Mouse (Mus musculus) embryo, embryonic 9.5 days (tissue): ENCODE results near the gene Lexm.

Source experiments
- DNase-seq: peaks from one replicate; pipeline ENCODE4 v3.0.0-alpha.2; 2017; ENCODE audit errors: extremely low spot score

Lexm gene

DNA sequence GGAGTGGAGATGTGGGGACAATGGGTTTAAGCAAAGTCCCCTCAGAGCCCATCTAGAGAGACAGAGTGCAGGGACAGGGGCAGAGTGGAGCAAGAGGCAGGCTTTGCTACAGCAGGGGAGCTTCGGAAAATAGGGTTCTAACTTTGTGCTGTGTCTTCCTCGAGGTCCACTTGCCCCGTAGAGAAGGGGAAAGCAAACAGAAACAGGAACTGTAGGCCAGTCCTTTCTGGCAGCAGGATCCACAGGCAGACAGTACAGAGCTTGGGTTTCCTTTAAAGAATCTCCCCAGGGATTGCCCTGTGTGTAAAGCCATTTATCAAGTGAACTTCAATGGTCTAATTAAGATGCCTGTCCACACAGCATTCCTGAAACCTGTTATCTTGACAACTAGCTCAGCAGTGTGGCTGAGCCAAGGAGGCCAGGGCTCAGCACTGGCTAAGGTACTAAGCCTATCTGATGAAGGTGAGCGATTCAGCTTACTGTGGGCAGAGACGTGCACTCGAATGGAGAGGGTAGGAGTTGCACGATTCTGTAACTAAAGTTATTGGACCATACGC is 71.1 kb downstream of the Lexm start:
- peak; percentile 37 for DNase-seq

DNA sequence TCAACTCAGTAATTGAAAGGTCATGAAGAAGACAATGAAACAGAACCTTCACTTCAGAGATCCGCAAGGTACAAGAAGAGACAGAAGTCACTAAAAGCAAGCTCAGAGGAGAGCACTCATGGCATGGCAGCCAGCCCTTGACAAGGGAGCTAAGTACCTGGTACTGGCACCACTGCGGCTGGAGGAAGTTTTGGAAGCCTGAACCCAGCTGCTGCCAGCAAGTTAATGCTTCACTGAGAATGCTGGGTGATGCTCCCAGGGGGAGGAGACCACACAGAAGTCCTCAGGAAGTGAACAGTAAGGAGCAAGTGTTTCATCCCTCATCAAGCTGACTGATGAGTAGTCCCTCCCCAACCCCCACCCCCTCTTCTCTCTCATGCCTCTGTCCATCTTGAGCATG is 74.8 kb downstream of the Lexm start:
- DNase-seq: no peak

GRCm38 (mm10) chr4:106541491-106541890 is 75.5 kb downstream of the Lexm start:
- no peak for DNase-seq
